Mouse (Mus musculus): ENCODE data around the gene Ntmt1. TPM values are rescaled to one million over a fixed set of nuclear protein-coding genes. Genes with fewer than 3 reads are reported as not detected.

The Ntmt1 gene
- total RNA-seq, 4 experiments from 2014 or later: 23.8 to 27.7 (median 25.3) TPM

DNA sequence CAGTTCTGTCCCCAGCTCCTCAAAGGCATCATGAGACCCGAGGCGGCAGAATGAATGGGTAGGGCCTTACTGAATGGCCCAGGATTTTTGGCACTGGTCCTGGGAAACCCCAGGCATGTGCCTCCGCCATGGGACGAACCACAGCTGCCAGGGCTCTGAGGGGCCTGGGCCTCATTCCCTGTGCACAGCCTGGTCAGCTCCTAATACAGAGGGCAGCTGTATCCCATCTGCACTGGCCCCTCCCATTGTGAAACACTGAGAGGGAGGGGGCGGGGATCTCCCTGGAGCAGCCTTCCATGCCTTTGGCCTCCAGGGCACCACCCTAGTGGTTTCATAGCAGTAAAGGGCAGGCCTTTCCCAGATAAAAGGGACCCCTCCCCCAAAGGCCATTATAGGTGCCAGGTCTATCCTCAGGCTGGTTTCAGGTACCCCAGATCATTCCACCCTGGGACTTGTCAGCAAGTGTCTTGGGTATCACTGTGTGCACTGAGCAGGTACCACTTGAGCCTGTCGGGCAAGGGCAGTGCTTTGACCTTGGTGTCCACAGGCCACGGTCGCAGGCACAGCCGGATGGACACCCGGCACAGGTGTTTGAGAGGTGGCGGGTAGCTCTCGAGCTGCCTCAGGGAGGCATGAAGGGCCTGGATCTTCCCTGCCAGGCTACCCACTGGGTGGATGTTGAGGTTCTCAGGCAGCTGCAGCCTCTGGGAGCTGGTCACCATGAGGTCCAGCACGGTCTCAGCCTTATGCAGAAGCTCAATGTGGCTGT, 15.9 kb downstream of the Ntmt1 start:
- DNase-seq (ENCODE audit: low spot score): no peak

DNA sequence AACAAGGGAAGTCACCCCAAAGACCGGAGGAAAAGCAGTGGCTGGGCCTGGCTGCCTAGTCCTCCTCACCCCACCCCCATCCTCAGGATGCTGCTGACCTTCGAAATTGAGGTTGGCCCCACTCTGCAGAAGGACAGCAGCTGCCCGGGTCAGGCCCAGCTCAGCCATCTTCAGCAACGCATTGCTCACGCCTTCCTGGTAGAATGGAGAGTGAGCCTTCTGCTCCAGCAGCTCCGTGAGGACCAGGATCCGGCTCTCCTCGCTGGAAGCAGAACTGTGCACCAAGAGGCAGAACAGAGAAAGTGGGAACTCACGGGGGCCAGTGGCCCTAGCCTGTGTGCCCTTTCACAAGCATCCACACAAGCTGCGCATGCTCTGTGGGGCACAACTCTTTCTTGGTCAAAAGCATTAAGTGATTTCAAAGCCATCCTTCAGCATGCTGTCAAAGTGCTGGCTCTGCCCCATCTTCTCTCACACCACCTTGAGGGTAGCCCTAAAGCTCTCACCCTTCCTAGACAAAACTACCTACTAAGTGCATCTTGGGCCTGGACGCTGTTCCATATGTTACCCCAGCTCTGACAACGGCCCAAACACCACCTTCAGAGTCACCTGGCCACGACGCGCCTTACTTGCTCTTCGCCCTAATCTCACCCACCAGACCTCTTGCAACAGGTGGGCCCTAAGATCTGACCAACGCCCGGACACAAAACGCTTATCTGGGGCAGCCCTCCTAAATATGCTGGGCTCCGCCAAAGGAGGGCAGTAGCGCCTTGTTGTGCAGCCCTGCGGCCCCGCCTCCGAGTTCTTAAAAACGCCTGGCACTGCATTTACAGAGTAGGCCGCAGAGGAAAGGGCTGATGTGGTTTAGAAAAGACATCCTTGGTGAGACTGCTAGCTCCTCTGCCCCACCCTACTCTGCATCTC, 19.5 kb downstream of the Ntmt1 start:
- no peak for DNase-seq (ENCODE audit: low spot score)

- DNase-seq (ENCODE audit: low spot score): peak; percentile 92
Observed at GRCm38 (mm10) chr2:30827749-30828475, 20.3 kb downstream of the Ntmt1 start.

GRCm38 (mm10) chr2:30829315-30829714, 21.7 kb downstream of the Ntmt1 start:
- no peak for DNase-seq (ENCODE audit: low spot score)

DNA sequence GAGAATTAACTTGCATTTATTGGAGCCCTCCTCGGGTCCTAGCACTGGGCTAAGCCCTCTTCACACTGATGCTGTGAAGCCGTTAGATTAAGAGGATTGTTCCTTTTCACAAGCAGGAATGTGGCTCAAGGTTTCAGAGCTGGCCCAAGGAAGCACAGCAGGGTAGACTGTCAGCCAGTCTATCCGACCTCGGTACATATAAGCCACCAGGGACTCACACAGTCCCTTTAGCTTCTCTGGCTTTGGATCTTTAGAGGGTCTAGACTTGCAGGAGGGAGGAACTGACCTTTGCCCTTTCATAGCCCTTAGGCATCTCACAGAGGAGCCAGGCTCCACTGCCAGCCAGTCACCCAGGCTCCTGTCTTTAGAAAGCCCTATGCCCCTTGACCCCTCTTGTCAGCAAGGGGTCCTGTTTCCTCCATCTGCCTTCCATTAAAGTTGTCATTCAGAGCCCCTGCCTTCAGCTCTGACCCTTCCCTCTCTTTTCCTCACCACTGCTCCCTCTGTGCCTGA, 22.7 kb downstream of the Ntmt1 start, which contains the start of gene Asb6:
Gene Asb6, minus strand, starts transcription at position 51 of the 513 bp plus-strand sequence.
- no peak for DNase-seq (ENCODE audit: low spot score)

GRCm38 (mm10) chr2:30833644-30834043, 26.0 kb downstream of the Ntmt1 start:
- no peak for DNase-seq (ENCODE audit: low spot score)

DNA sequence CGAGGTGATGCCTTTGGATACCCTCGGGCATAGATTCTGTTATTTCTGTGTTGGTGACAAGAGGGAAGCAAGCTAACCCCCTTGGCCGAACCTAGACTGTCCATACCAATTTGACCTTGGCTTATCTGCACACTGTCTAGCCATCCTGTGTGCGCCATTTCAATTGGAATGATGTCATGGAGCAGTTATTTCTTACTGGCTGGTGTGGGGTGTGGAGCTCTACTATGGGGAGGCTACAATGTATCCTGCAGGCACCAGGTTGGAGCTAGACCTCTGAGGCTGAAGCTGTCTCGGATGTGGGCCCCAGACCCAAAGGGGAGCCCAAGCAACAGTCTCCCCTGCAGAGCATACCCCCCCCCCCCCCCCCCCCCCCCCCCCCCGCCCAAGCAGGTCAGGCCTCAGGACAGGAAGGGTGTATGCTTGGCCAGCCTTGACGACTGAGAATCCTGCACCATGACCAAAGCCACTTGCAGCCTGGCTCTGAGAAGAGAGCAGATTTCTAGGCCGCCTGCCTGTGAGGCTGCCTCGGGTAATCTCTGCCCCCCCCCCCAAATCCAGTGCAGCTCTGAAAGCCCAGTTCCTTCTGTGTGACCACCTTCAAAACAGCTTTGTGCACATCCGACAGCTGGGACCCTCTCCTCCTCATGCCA, 26.9 kb downstream of the Ntmt1 start, which contains the start of gene Prrx2:
Gene Prrx2, plus strand, starts transcription at position 600 of the 650 bp plus-strand sequence.
- DNase-seq (ENCODE audit: low spot score): no peak

DNA sequence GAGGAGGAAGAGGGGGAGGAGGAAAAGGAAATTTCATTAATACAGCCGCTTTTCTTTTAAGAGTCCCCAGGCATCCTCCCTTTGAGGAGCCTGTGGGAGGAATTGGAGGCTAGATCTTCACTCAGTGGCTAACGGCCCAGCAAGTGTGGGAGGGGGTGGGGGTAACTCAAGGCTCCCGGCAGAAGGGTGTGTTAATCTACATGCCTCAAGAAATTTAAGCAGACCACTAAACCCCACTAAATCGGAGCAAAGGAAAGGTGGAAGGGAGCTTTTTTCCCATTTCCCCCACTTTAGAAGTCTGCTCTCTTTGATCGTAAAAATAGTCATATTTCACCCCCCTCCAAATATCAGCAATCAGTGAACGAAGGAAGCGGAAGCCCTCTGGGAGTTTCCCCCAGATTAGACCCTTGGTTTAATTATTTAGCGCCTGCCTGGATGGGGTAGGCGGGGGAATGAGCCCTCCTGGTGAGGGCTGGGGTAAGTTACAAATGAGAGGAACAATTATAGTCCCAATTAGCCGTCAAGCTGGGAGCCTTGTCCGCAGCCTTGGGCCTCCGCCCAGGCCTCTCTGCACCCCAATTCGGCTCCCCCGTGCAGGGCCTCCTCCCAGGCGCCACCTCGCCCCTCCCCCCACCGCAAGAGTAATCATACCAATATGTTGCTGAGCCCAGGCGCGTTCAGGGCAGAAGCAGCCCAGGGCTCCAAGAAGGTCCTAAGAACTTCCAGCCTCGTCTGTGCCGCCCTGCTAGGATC, 28.8 kb downstream of the Ntmt1 start:
- DNase-seq (ENCODE audit: low spot score): no peak

DNA sequence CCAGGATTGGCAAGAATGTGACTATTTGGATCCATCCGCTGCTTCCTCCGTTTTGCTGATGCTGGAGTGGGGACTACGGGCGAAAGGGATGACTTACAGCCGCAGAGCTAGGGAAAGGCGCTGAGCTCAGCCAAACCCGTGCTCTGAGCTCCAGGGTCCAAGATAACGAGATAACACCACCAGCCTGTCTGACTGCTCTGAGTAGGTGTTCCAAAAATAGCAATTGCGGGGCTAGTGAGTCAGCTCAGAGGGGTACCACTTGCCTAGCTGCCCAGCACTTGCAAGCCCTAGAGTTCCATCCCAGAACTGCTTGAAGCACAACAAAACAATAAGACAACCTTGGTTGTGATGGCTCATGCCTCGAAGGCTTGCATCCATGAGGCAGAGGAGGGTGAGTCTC, 35.0 kb downstream of the Ntmt1 start:
- DNase-seq (ENCODE audit: low spot score): no peak

GRCm38 (mm10) chr2:30845152-30846070, 37.8 kb downstream of the Ntmt1 start:
- no peak for DNase-seq (ENCODE audit: low spot score)

GRCm38 (mm10) chr2:30846236-30846635, 38.6 kb downstream of the Ntmt1 start:
- DNase-seq (ENCODE audit: low spot score): no peak

DNA sequence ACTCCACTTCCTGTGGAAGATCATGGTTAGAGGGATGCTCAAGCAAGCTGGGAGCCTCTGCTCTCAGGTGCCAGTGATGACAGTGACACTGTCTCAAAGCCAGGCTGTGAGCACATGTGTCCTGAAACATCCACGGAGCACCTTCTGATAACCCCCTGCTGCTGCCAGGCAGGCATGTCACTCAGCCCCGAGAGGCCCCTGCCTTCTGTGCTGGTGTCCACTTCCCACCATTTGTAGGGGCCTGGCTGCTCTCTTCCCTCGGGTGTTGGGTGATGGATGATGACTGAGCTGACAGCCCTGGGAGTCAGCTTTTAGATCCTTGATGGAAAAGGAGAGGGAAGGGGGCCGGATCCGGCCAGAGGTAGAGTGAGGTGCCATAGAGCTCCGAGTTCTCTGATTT, 39.1 kb downstream of the Ntmt1 start:
- DNase-seq (ENCODE audit: low spot score): no peak

DNA sequence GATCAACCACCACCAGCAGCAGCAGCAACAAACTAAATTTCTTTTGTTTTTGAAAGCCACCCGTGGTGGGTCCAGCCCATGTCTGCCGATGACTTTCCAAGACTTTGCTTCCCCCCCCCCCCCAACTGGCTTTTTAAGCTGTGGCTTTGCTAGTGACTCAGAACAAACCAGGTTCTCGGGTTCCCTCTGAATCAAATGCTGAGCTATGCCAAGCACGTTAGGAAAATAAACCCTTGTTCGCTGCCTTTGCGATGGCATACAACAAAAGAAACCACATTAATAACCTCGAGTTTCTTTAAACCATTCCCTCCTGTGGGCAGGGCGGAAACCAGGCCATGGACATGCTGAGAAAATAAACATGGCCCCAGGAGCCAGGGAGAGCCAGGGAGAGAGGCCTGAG, 40.6 kb downstream of the Ntmt1 start:
- DNase-seq (ENCODE audit: low spot score): no peak

DNA sequence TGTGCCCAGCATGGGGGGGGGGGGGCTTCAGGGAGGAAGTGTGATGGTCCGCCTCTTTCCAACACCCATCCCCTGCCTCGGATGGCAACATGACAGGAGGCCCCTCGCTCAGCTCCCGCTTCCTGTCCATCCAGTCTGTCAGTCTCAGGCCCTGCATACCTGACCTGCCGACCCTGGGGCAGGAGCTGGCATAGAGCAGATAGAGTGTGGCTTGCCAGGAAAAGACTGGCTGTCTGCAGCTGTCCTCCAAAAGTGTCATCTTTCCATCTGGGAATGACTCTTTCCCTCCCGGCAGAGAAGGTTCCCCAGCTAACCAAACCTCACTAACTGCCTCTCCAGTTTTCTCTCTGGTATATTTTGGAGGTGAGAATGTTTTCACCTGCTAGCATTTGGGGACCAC, 43.0 kb downstream of the Ntmt1 start:
- no peak for DNase-seq (ENCODE audit: low spot score)

DNA sequence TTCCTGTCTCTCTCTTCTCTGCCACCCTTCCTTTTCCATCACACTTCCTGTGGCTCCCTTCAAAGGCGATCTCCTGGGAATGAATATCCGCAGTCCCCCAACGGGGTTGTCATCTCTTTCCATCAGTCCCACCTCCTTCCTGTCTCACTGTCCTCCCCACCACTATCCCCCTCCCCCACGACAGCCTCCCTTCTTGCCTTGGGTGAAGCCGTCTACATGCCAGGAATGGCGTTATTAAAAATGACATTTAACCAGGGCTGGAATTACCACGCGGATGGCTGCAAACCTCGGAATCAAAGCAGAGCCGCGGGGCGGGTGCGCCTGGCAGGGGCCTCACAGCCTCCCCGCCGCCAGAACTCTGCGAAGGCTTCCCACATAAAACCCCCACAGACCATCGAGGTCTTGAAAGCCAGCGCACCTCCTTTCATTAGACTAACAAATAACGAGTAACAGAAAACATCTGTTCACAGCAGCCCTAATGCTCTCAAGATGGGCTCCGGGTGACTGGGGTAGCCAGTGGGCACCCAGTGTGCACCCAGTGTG, 45.2 kb downstream of the Ntmt1 start:
- DNase-seq (ENCODE audit: low spot score): no peak

- no peak for DNase-seq (ENCODE audit: low spot score)
Observed at GRCm38 (mm10) chr2:30857076-30857475, 49.5 kb downstream of the Ntmt1 start.

GRCm38 (mm10) chr2:30859782-30860181, 52.2 kb downstream of the Ntmt1 start:
- no peak for DNase-seq (ENCODE audit: low spot score)

DNA sequence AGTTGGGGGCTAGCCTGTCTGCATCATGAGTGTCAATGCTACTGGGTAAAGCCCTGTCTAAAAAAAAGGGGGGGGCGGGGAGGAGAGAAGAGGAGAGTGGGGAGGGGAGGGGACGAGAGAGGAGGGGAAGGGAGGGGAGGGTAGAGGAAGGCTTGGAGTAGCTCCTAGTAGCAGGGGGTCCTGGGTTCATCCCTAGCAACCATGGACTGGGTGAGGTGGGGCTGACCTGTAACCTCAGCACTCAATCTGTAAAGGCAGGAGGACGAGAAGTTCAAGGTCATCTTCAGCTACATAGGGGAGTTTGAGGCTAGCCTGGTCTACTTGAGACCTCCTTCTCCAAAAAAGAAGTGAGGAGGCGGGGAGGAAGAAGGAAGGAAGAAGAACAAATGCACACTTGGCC, 54.5 kb downstream of the Ntmt1 start:
- DNase-seq (ENCODE audit: low spot score): no peak

- DNase-seq (ENCODE audit: low spot score): no peak
Observed at GRCm38 (mm10) chr2:30863574-30863973, 55.9 kb downstream of the Ntmt1 start.
